Mouse (Mus musculus) spleen, adult 2 months (tissue): ENCODE measurements at regions not wholly inside any gene's neighbourhood (a gene's known extent, or its start where the extent isn't known, plus 50 kb on each side); places are given as distances from the start of the nearest gene placed in this dataset.

Experiments used
- DNase-seq, 2 experiments: peaks; one replicate each; pipeline versions ENCODE4 v3.0.0 to v3.0.0-alpha.2; 2012 to 2021; ENCODE audit warnings: low spot score in 2 of 2, low read depth in 1 of 2
- H3K27ac ChIP-seq: fragments of 200-500 bp; 2 replicates; pipeline ENCODE4 v1.5.1; 2012; ENCODE audit warnings: low read length, inconsistent platforms; ENCODE audit not compliant: insufficient read depth
- H3K27me3 ChIP-seq: fragments of 200-500 bp; 2 replicates; pipeline ENCODE4 v1.6.1; 2012; ENCODE audit warnings: mild to moderate bottlenecking, moderate library complexity, low read length, inconsistent platforms; ENCODE audit not compliant: control insufficient read depth, insufficient read depth
- H3K36me3 ChIP-seq: fragments of 200-500 bp; 2 replicates; pipeline ENCODE4 v1.6.1; 2012; ENCODE audit warnings: mild to moderate bottlenecking, low read length, inconsistent platforms; ENCODE audit not compliant: control insufficient read depth, insufficient read depth
- H3K4me1 ChIP-seq: fragments of 200-500 bp; 2 replicates; pipeline ENCODE4 v1.6.1; 2011; ENCODE audit warnings: inconsistent platforms; ENCODE audit not compliant: control insufficient read depth, insufficient read depth, insufficient read length
- H3K4me3 ChIP-seq: fragments of 200-500 bp; 2 replicates; pipeline ENCODE4 v1.5.1; 2011; ENCODE audit warnings: mild to moderate bottlenecking, inconsistent platforms; ENCODE audit not compliant: insufficient read depth, insufficient read length; ENCODE audit errors: extremely low read depth
- CTCF ChIP-seq: fragments of 200-500 bp; IDR thresholded peaks from 2 replicates; pipeline ENCODE4 v1.5.1; 2011; ENCODE audit warnings: mild to moderate bottlenecking, inconsistent platforms; ENCODE audit not compliant: insufficient read depth, insufficient read length, insufficient replicate concordance; ENCODE audit errors: extremely low read depth
- POLR2A ChIP-seq: fragments of 200-500 bp; IDR thresholded peaks from 2 replicates; pipeline ENCODE4 v1.6.1; 2011; ENCODE audit warnings: low read depth, low read length, inconsistent platforms
- WGBS: fragments of 180-500 bp; shearing (Covaris S2); methylation state at CpG from one replicate; pipeline ENCODE4 v1.1.7; 2018; 5-methylcytosine and 5-hydroxymethylcytosine counted together

GRCm38 (mm10) chr9:111876846-111877245, 186.7 kb upstream of the Stac start:
- no peaks in the 10 kb centered on the region for H3K27me3 ChIP-seq
- no peak overlapping the region for H3K4me3 ChIP-seq
- TF ChIP-seq POLR2A (no peak), CTCF (no peak)
- WGBS: 86% methylated on average over 5 of the region's 5 CpGs
- no peaks in the 10 kb centered on the region for H3K4me1 ChIP-seq
- no peak for DNase-seq
- no peak overlapping the region for H3K27ac ChIP-seq
- H3K36me3 ChIP-seq: no peaks in the 10 kb centered on the region

- Histone ChIP-seq H3K4me1 (no peaks in the 10 kb centered on the region), H3K27me3 (no peaks in the 10 kb centered on the region), H3K4me3 (no peak overlapping the region), H3K36me3 (no peaks in the 10 kb centered on the region), H3K27ac (no peak overlapping the region)
- DNase-seq: no peak
- WGBS: 91% methylated on average over 7 of the region's 7 CpGs
- no peak for TF ChIP-seq CTCF
- TF ChIP-seq POLR2A: no peak
These were observed 180.3 kb upstream of the Stac start for GRCm38 (mm10) chr9:111870466-111870865.

- Histone ChIP-seq H3K36me3 (no peaks in the 10 kb centered on the region), H3K27me3 (no peaks in the 10 kb centered on the region), H3K4me1 (no peaks in the 10 kb centered on the region), H3K27ac (no peak overlapping the region), H3K4me3 (no peak overlapping the region)
- no peak for DNase-seq
- 73% methylated on average over 4 of the region's 4 CpGs for WGBS
- TF ChIP-seq CTCF (no peak), POLR2A (no peak)
These were observed 179.7 kb upstream of the Stac start for GRCm38 (mm10) chr9:111869801-111870382.

GRCm38 (mm10) chr9:111858051-111858450, 167.9 kb upstream of the Stac start:
- H3K4me3 ChIP-seq: no peak overlapping the region
- WGBS: 73% methylated on average over 2 of the region's 2 CpGs
- H3K36me3 ChIP-seq: no peaks in the 10 kb centered on the region
- no peak for DNase-seq
- TF ChIP-seq POLR2A (no peak), CTCF (no peak)
- H3K27me3 ChIP-seq: no peaks in the 10 kb centered on the region
- H3K27ac ChIP-seq: no peak overlapping the region
- no peaks in the 10 kb centered on the region for H3K4me1 ChIP-seq

GRCm38 (mm10) chr9:111854976-111855375, 164.8 kb upstream of the Stac start:
- Histone ChIP-seq H3K27me3 (no peaks in the 10 kb centered on the region), H3K36me3 (no peaks in the 10 kb centered on the region), H3K27ac (no peak overlapping the region), H3K4me3 (no peak overlapping the region), H3K4me1 (no peaks in the 10 kb centered on the region)
- TF ChIP-seq CTCF: no peak
- TF ChIP-seq POLR2A: no peak
- WGBS: 86% methylated on average over 7 of the region's 7 CpGs
- DNase-seq: no peak

GRCm38 (mm10) chr9:111846366-111846765, 156.2 kb upstream of the Stac start:
- TF ChIP-seq POLR2A (no peak), CTCF (no peak)
- no peak overlapping the region for H3K4me3 ChIP-seq
- 95% methylated on average over 10 of the region's 10 CpGs for WGBS
- no peak for DNase-seq
- H3K36me3 ChIP-seq: no peaks in the 10 kb centered on the region
- no peaks in the 10 kb centered on the region for H3K27me3 ChIP-seq
- H3K27ac ChIP-seq: no peak overlapping the region
- no peaks in the 10 kb centered on the region for H3K4me1 ChIP-seq

- WGBS: 84% methylated on average over 6 of the region's 6 CpGs
- no peaks in the 10 kb centered on the region for H3K4me1 ChIP-seq
- TF ChIP-seq POLR2A (no peak), CTCF (no peak)
- no peaks in the 10 kb centered on the region for H3K36me3 ChIP-seq
- no peak overlapping the region for H3K27ac ChIP-seq
- no peaks in the 10 kb centered on the region for H3K27me3 ChIP-seq
- no peak for DNase-seq
- no peak overlapping the region for H3K4me3 ChIP-seq
These were observed 151.0 kb upstream of the Stac start for GRCm38 (mm10) chr9:111841151-111841550.
